Mouse (Mus musculus) limb, embryonic 14.5 days (tissue): Measurements from ENCODE around the gene Psmd7. TPM values are rescaled to one million over a fixed set of nuclear protein-coding genes. Genes with fewer than 3 reads are reported as not detected.

Source experiments
- ATAC-seq: fragments of 200-750 bp; cut with Nextera tagmentation; 2 replicates; pipeline ENCODE4 v1.8.0; 2017; ENCODE audit warnings: low read depth, moderate number of reproducible peaks, moderate TSS enrichment; ENCODE audit not compliant: low FRiP score
- DNase-seq: peaks from one replicate; pipeline ENCODE4 v3.0.0-alpha.2; 2015; ENCODE audit warnings: low spot score
- H3K27ac ChIP-seq: fragments of 300-500 bp; sonication (generic); replicated peaks from 2 replicates; pipeline ENCODE4 v1.5.1; 2014; ENCODE audit warnings: low read depth, mild to moderate bottlenecking, low read length, moderate library complexity, mixed read lengths
- H3K27me3 ChIP-seq: fragments of 300-500 bp; sonication (generic); 2 replicates; pipeline ENCODE4 v1.6.1; 2014; ENCODE audit warnings: low read length, mixed read lengths; ENCODE audit not compliant: control insufficient read depth, insufficient read depth
- H3K36me3 ChIP-seq: fragments of 300-500 bp; sonication (generic); 2 replicates; pipeline ENCODE4 v1.6.1; 2014; ENCODE audit warnings: mild to moderate bottlenecking, low read length, moderate library complexity, mixed read lengths; ENCODE audit not compliant: control insufficient read depth, insufficient read depth
- H3K4me1 ChIP-seq: fragments of 300-500 bp; sonication (generic); 2 replicates; pipeline ENCODE4 v1.6.1; 2014; ENCODE audit warnings: antibody characterized with exemption, low read length, mixed read lengths; ENCODE audit not compliant: control insufficient read depth, insufficient read depth
- H3K4me2 ChIP-seq: fragments of 300-500 bp; sonication (generic); replicated peaks from 2 replicates; pipeline ENCODE4 v1.6.1; 2014; ENCODE audit warnings: low read depth, mild to moderate bottlenecking, low read length, moderate library complexity; ENCODE audit not compliant: severe bottlenecking
- H3K4me3 ChIP-seq: fragments of 300-500 bp; sonication (generic); replicated peaks from 2 replicates; pipeline ENCODE4 v1.5.1; 2014; ENCODE audit warnings: low read length
- H3K9ac ChIP-seq: fragments of 300-500 bp; sonication (generic); 2 replicates; pipeline ENCODE4 v1.6.1; 2014; ENCODE audit warnings: mild to moderate bottlenecking, low read depth, low read length, moderate library complexity; ENCODE audit not compliant: severe bottlenecking
- H3K9me3 ChIP-seq: fragments of 300-500 bp; sonication (generic); 2 replicates; pipeline ENCODE4 v1.6.1; 2016; ENCODE audit warnings: low read length; ENCODE audit not compliant: control insufficient read depth
- POLR2A ChIP-seq: fragments of 200-500 bp; IDR thresholded peaks from 2 replicates; pipeline ENCODE4 v1.8.0; 2012; ENCODE audit warnings: inconsistent platforms, mild to moderate bottlenecking, moderate library complexity, borderline replicate concordance; ENCODE audit not compliant: insufficient read depth, insufficient read length; ENCODE audit errors: extremely low read depth
- WGBS: fragments of 180-500 bp; shearing (Covaris S2); extraction: QIAGEN DNeasy Blood & Tissue Kit; methylation state at CpG from one replicate; pipeline ENCODE4 v1.1.7; 2014; 5-methylcytosine and 5-hydroxymethylcytosine counted together
- microRNA counts: library from miRNA; unstranded; fragments of <30 nt; microRNA quantifications from one replicate; lab custom pipeline; 2016
- microRNA-seq: library from miRNA; unstranded; fragments of <30 nt; microRNA quantifications from one replicate; pipeline ENCODE4, GENCODE M21; 2016
- polyA plus RNA-seq, 2 experiments: library from polyadenylated mRNA; depleted of rRNA in 1 of 2; stranded (reverse) in 1 of 2; unstranded in 1 of 2; fragments of >200 nt; fragmentation: Nextera tagmentation in 1 of 2; extraction: Ambion mirVana in 1 of 2; gene quantifications; 2 replicates each; pipeline versions ENCODE4 v1.2.1 to v1.2.3; 2012 to 2014

Psmd7 gene
- polyA plus RNA-seq, 2 experiments: 152 to 281 TPM

DNA sequence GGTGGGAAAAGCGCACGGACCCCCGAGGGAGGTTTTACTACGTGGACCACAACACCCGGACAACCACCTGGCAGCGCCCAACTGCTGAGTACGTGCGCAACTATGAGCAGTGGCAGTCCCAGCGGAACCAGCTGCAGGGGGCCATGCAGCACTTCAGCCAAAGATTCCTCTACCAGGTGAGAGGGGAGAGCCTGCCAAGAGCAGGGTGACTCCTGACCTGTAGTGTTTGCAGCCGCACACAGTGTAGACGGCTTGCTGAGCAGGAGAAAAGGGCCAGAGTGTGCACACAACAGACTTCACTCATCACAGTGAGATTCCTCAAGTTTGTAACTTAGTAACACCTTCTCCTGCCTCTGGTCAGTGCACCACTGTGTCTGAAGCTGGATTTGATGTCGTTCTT lies 47.6 kb downstream of the Psmd7 start:
- no peak for ATAC-seq
- no peak for TF ChIP-seq POLR2A

DNA sequence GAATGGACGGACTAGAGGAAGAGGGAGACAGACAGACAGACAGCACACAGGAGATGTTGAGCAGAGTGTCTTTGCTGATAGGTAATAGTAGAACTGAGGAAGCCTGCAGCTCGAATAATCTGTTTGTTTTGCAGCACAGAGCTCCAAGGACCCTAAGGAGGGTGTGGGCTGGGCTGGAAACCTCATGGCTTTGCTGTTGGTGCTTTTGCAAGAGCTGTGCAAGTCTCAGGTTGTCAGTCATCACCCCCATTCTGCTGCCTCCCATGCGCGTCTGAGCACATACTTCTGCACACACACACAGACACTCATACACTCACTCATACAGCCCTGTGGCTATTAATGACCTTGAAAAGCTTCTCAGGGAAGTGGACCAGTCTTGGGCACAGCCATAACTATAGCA lies 50.8 kb downstream of the Psmd7 start:
- H3K27me3 ChIP-seq: no peaks in the 10 kb centered on the region
- H3K4me1 ChIP-seq: no peaks in the 10 kb centered on the region; the same call in 1 of the 2 replicates
- 81% methylated on average over 4 of the region's 4 CpGs for WGBS
- TF ChIP-seq POLR2A: no peak
- no peaks in the 10 kb centered on the region for H3K9me3 ChIP-seq
- DNase-seq (no peak), ATAC-seq (no peak)
- peaks cover 32% of the 10 kb centered on the region for H3K36me3 ChIP-seq
- no peak overlapping the region for H3K9ac ChIP-seq
- 0 out of 2 replicates have a peak overlapping the region, but pooled peaks have one; percentile 19 for H3K27ac ChIP-seq
- no peak overlapping the region for H3K4me3 ChIP-seq
- no peak overlapping the region for H3K4me2 ChIP-seq

More for the DNA sequence above, 47.6 kb downstream of the Psmd7 start:
- DNase-seq: no peak
- H3K9me3 ChIP-seq: no peaks in the 10 kb centered on the region
- H3K36me3 ChIP-seq: peaks cover 18% of the 10 kb centered on the region
- no peak overlapping the region for H3K9ac ChIP-seq
- WGBS: 74% methylated on average over 12 of the region's 12 CpGs
- no peaks in the 10 kb centered on the region for H3K27me3 ChIP-seq
- no peak overlapping the region for H3K4me3 ChIP-seq
- H3K27ac ChIP-seq: peak overlapping the region; percentile 65
- H3K4me1 ChIP-seq: peaks cover 17% of the 10 kb centered on the region
- H3K4me2 ChIP-seq: no peak overlapping the region

MicroRNAs encoded within 50 kb of the gene (microRNA counts, 519-probe panel; counts per million panel counts)
- 4,931 counts per million, percentile 94 among the panel's probes with 10 or more counts for microRNA mmu-miR-140 (lab: Ali Mortazavi, UCI)

Small RNA genes lying within 50 kb of the gene (microRNA-seq; reads per million reads assigned to microRNA genes)
- gene Mir140: 58,629 reads per million, percentile 100 among the genes with 10 or more reads in this experiment

Other genes with a start within 250 kb of the Psmd7 start
- 9.6 and 11.0 TPM in 2 replicates for gene Nqo1, start 185.3 kb downstream of the Psmd7 start, polyA plus RNA-seq (2012; rRNA removed)
- gene Nqo1, start 185.3 kb downstream of the Psmd7 start, polyA plus RNA-seq (2014; fragmentation: Nextera tagmentation; extraction: Ambion mirVana): 15.0 and 17.0 TPM in 2 replicates
- 92.5 and 99.8 TPM in 2 replicates for gene Nob1, start 163.4 kb downstream of the Psmd7 start, polyA plus RNA-seq (2012; rRNA removed)
- gene Nob1, start 163.4 kb downstream of the Psmd7 start, polyA plus RNA-seq (2014; fragmentation: Nextera tagmentation; extraction: Ambion mirVana): 51.8 and 57.2 TPM in 2 replicates
- 315 and 409 TPM in 2 replicates for gene Wwp2, start 152.1 kb downstream of the Psmd7 start, polyA plus RNA-seq (2012; rRNA removed)
- gene Wwp2, start 152.1 kb downstream of the Psmd7 start, polyA plus RNA-seq (2014; fragmentation: Nextera tagmentation; extraction: Ambion mirVana): 153 and 200 TPM in 2 replicates